Mouse (Mus musculus): Measurements from ENCODE around the gene Gm44973. TPM values are rescaled to one million over a fixed set of nuclear protein-coding genes. Genes with fewer than 3 reads are reported as not detected.
"Not testable (repeated sequence)": the region's sequence is repeated elsewhere in the genome, so short reads cannot be mapped to it uniquely, and the experiment has no call there.

The Gm44973 gene
- polyA plus RNA-seq, 1 experiment from 2014 or later: 0.72 TPM

DNA sequence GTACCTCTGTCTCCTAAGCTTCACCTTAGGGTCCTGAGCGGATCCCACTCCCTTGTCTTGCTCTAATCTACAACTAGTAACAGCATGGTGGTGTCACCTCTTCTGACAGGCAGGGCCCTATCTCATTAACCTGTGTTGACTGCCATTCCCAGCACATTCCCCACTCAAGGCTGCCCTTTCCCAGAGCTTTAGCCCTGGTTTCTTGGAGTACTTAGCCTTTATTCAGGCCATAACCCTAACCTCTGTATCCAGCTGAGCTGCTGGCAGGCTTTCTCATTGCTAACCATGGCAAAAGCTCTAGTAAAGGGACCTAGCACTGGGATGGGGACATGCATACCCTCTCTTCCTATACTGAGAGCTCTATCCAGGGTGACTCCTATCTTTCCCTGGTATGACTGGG, 43.3 kb downstream of the Gm44973 start:
- Histone ChIP-seq H3K9me3 (no peaks in the 10 kb centered on the region; the same call in 1 of the 2 replicates), H3K27ac (no peak overlapping the region), H3K36me3 (no peaks in the 10 kb centered on the region), H3K4me3 (no peak overlapping the region), H3K27me3 (ENCODE audit: insufficient read depth, poor library complexity, severe bottlenecking) (peaks cover 58% of the 10 kb centered on the region), H3K4me1 (peaks cover 29% of the 10 kb centered on the region)
- DNase-seq (ENCODE audit: low spot score): no peak
- 87% methylated on average over 1 of the region's 1 CpGs for WGBS

GRCm38 (mm10) chr7:5059421-5059820, 44.1 kb downstream of the Gm44973 start:
- DNase-seq (ENCODE audit: low spot score): no peak
- H3K4me1 ChIP-seq: peaks cover 28% of the 10 kb centered on the region
- H3K36me3 ChIP-seq: no peaks in the 10 kb centered on the region
- no peaks in the 10 kb centered on the region; the same call in 1 of the 2 replicates for H3K9me3 ChIP-seq
- H3K27me3 ChIP-seq (ENCODE audit: insufficient read depth, poor library complexity, severe bottlenecking): peaks cover 50% of the 10 kb centered on the region
- WGBS: 88% methylated on average over 12 of the region's 12 CpGs
- no peak overlapping the region for H3K27ac ChIP-seq
- H3K4me3 ChIP-seq: 0 out of 2 replicates have a peak overlapping the region, but pooled peaks have one; percentile 2

- 3% methylated on average over 27 of the region's 27 CpGs for WGBS
- no peaks in the 10 kb centered on the region for H3K36me3 ChIP-seq
- H3K4me3 ChIP-seq: peak overlapping the region; percentile 77
- DNase-seq (ENCODE audit: low spot score): peak; percentile 89
- H3K27ac ChIP-seq: peak overlapping the region; percentile 97
- peaks cover 42% of the 10 kb centered on the region for H3K27me3 ChIP-seq (ENCODE audit: insufficient read depth, poor library complexity, severe bottlenecking)
- no peaks in the 10 kb centered on the region; the same call in 1 of the 2 replicates for H3K9me3 ChIP-seq
- peaks cover 28% of the 10 kb centered on the region for H3K4me1 ChIP-seq
These were observed 45.0 kb downstream of the Gm44973 start for GRCm38 (mm10) chr7:5060239-5060731.

DNA sequence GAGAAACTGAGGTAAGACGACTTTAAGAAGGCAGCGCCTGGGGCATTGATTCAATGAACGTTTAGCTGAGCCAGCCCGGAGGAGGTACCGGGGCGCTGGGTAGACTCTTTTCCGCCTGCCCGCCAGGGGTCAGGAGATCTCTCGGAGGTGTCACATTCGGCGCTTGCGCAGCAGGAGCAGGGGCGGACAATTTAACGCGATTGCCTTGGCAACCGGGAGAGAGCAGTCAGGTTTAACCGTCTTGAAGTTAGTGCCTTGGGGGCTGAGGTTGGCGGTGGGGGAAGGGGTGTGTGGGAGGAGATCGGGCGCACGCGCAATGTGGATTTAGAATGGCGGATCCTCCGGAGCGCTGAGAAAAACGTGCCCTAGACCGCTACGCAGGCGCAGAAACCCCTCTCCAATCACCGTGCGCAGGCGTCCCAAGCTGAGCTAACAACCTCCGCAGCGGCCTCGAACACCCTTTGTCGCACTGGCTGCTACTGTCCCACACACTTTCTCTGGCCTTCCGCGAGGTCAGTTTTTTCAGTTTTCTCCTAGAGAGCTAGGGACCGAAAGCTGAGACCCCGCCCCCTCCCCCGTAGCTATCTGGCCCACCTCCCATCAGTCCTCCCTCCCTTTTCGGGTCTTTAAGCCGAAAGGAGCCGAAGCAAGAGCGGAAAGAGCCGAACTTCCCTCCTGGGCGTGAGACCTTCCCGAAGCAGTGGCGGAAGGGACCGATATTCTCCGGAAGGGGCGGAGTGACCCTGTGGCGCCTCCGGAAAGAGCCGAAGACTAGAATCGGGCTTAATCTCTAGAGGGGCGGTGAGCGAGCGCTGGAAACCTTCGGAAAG, 45.9 kb downstream of the Gm44973 start:
- H3K36me3 ChIP-seq: peaks cover 6% of the 10 kb centered on the region
- peak; percentile 98 for DNase-seq (ENCODE audit: low spot score)
- H3K4me3 ChIP-seq: peak overlapping the region; percentile 77
- H3K4me1 ChIP-seq: peaks cover 36% of the 10 kb centered on the region
- H3K27ac ChIP-seq: peak overlapping the region; percentile 97
- under 1% methylated on average over 60 of the region's 60 CpGs for whole genome bisulfite sequencing
- H3K9me3 ChIP-seq: no peaks in the 10 kb centered on the region; the same call in 1 of the 2 replicates
- H3K27me3 ChIP-seq (ENCODE audit: insufficient read depth, poor library complexity, severe bottlenecking): peaks cover 33% of the 10 kb centered on the region

DNA sequence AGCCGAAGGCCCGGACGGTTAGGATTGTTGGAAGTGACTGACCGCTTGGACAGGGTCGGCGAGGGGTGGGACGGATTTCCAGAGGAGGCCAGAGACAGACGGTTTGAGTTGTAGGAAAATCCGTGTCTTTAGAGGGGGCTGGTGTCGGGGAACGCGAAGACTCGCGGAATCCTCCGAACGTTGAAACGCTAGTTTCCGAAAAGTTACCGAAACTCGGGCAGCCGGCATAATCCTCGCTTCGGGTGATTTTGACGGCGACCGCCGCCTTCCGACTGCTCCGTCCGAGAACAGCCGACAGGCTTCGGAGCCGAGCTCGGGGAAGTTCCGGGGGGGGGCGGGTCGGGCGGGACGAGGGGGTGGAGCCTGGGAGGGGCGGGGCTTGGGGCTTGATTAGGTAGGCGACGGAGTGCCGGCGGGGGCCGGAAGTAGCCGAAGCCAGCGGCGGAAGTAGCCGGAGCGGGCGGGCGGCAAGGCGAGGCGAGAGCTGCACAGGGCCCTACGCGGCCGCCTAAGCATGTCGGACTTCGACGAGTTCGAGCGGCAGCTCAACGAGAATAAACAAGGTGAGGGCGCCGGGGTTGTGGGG, 46.6 kb downstream of the Gm44973 start, which contains the start of gene U2af2:
U2af2 (plus strand) TSS at position 370 of the 586 bp plus-strand sequence.
- H3K36me3 ChIP-seq: peaks cover 13% of the 10 kb centered on the region
- peaks cover 32% of the 10 kb centered on the region for H3K4me1 ChIP-seq
- H3K27me3 ChIP-seq (ENCODE audit: insufficient read depth, poor library complexity, severe bottlenecking): peaks cover 26% of the 10 kb centered on the region
- peak within 1 kb of the TSS; percentile 77 for H3K4me3 ChIP-seq
- peak within 1 kb of the TSS; percentile 97 for H3K27ac ChIP-seq
- no peaks in the 10 kb centered on the region; the same call in 1 of the 2 replicates for H3K9me3 ChIP-seq
- under 1% methylated on average over 64 of the region's 65 CpGs for WGBS
- DNase-seq (ENCODE audit: low spot score): peak; percentile 96

DNA sequence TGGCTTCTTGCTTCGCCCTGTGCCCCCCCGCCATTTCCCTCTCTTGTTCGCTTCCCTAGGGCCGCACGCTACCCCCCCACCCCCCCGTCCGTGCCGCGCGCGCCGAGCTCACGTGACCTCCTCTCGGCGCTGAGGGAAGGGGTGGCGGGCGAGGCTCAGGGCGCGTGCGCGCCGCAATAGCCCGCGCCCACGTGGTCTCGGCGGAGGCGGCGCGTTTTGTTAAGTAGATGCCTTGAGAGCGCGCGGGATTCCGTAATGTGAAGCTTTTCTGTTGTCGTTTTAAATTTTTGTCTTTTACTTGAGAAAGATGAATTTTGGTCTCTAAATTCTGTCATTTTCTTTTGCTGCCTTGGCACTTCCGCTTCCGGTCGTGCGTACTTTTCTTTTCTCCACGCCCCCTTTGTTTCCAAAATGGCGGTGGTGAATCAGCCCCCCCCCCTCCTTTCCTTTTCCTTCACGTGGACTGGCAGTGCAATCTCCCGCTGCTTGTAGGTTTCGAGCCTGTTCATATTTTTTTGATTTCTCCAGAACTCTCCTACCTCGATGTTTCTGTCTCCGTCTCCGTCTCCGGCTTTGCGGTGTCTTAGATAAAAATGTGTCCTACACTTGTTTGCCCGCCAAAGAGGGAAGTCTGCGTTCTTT, 47.2 kb downstream of the Gm44973 start:
- H3K27me3 ChIP-seq (ENCODE audit: insufficient read depth, poor library complexity, severe bottlenecking): peaks cover 20% of the 10 kb centered on the region
- peak overlapping the region; percentile 97 for H3K27ac ChIP-seq
- H3K4me3 ChIP-seq: peak overlapping the region; percentile 77
- H3K4me1 ChIP-seq: peaks cover 29% of the 10 kb centered on the region
- no peaks in the 10 kb centered on the region; the same call in 1 of the 2 replicates for H3K9me3 ChIP-seq
- peak; percentile 90 for DNase-seq (ENCODE audit: low spot score)
- under 1% methylated on average over 51 of the region's 51 CpGs for WGBS
- H3K36me3 ChIP-seq: peaks cover 19% of the 10 kb centered on the region

DNA sequence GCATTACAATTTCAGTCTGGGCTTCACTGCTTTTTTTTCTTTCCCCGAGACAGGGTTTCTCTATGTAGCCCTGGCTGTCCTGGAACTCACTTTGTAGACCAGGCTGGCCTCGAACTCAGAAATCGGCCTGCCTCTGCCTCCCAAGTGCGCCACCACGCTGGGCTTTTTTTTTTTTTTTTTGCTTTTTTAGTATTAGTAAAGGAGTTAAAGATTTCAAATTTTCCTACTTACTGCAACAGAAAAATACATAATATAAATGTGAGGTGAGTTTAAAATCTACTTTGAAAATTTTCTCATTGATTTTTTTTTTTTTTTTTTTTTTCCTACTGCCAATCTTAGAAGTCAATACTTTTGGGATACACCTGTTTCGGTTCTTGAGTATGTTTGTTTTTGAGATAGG, 49.6 kb downstream of the Gm44973 start:
- Histone ChIP-seq H3K27ac (no peak overlapping the region), H3K36me3 (peaks cover 43% of the 10 kb centered on the region), H3K9me3 (no peaks in the 10 kb centered on the region; the same call in 1 of the 2 replicates), H3K27me3 (ENCODE audit: insufficient read depth, poor library complexity, severe bottlenecking) (no peaks in the 10 kb centered on the region), H3K4me3 (no peak overlapping the region), H3K4me1 (peaks cover 27% of the 10 kb centered on the region)
- no peak for DNase-seq (ENCODE audit: low spot score)
- WGBS: 89% methylated on average over 6 of the region's 6 CpGs

- 75% methylated on average over 1 of the region's 1 CpGs for WGBS
- Histone ChIP-seq H3K4me1 (no peaks in the 10 kb centered on the region), H3K9me3 (no peaks in the 10 kb centered on the region), H3K4me3 (no peak overlapping the region), H3K27me3 (ENCODE audit: insufficient read depth, poor library complexity, severe bottlenecking) (no peaks in the 10 kb centered on the region), H3K36me3 (peaks cover 98% of the 10 kb centered on the region), H3K27ac (no peak overlapping the region)
- no peak for DNase-seq (ENCODE audit: low spot score)
These were observed 58.3 kb downstream of the Gm44973 start for GRCm38 (mm10) chr7:5073586-5073985.

DNA sequence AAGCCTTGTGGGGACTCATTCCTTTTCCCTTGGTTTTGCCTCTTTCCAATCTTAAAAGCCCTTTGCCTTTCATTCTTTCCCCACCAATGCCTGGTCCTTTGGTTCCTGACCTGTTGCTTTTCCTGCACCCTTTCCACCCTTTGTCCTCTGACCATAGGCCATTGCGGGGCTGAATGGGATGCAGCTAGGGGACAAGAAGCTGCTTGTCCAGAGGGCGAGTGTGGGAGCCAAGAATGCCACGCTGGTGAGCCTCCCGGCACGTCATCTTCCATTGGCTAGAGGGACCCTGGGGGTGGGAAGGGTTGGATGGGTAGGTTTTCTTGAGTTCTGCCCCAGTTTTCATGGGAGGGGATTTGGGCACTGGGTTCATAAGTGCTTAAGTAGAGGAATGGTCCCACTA, 59.7 kb downstream of the Gm44973 start:
- 97% methylated on average over 5 of the region's 5 CpGs for WGBS
- Histone ChIP-seq H3K27ac (no peak overlapping the region), H3K9me3 (no peaks in the 10 kb centered on the region), H3K4me3 (no peak overlapping the region), H3K27me3 (ENCODE audit: insufficient read depth, poor library complexity, severe bottlenecking) (no peaks in the 10 kb centered on the region), H3K4me1 (no peaks in the 10 kb centered on the region), H3K36me3 (peaks cover 91% of the 10 kb centered on the region)
- no peak for DNase-seq (ENCODE audit: low spot score)

DNA sequence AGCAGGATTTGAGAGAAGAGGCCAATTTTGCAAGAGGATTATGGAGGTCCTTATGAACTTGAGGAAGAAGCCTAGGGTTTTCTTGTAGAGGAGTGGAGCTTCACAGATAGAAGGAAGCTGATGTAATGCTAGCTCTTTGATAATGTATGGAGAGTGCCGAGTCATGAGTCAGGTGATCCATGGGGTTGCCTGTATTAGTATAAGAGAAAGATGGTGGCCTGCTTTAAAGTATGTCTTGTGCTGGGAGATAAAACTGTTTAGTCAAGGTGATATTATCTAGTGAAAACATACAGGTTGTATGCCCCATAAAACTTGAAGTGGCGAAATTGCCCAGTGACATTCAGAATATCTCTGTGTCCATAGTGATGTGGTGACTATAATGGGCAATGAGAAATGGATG, 61.6 kb downstream of the Gm44973 start:
- Histone ChIP-seq H3K4me1 (peaks cover 12% of the 10 kb centered on the region), H3K4me3 (no peak overlapping the region), H3K9me3 (no peaks in the 10 kb centered on the region), H3K27me3 (ENCODE audit: insufficient read depth, poor library complexity, severe bottlenecking) (no peaks in the 10 kb centered on the region), H3K27ac (no peak overlapping the region), H3K36me3 (peaks cover 73% of the 10 kb centered on the region)
- WGBS: 79% methylated on average over 2 of the region's 2 CpGs
- DNase-seq (ENCODE audit: low spot score): no peak

DNA sequence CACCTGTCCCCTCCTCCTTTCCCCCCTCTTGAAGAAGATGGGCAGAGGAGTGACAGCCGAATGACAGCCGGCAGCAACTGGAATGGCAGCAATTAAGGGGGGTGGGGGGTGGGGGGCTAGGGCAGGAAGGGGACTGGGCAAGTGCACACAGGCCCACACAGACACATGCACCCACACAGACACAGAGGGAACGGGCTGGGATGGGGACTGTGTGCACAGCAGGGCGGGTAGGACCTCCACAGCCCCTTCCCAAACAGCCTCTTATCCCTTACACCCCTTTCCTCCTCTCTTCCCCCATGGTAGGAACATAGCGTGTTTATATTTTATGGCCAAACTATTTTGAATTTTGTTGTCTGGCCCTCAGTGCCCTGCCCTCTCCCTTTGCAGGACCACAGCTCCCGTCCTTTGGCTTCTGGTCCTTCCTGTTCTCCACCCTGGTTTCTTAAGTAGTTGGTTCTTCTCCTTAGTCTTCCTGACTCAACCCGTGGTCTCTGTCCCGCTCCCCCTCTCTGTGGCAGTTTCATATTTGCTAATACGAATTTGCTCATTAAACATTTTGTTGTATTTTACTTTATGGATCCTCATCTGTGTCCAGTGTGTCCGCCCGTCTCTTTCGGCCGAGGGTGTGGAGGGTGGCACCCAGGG, 64.2 kb downstream of the Gm44973 start:
- Histone ChIP-seq H3K36me3 (peaks cover 66% of the 10 kb centered on the region), H3K27ac (peak overlapping the region; percentile 98), H3K4me1 (peaks cover 17% of the 10 kb centered on the region), H3K4me3 (peak overlapping the region; percentile 98)
- DNase-seq (ENCODE audit: low spot score); H3K27me3 ChIP-seq (ENCODE audit: insufficient read depth, poor library complexity, severe bottlenecking); H3K9me3 ChIP-seq: not testable (repeated sequence)
- WGBS: 58% methylated on average over 10 of the region's 13 CpGs

- peak; percentile 97 for DNase-seq (ENCODE audit: low spot score)
- Histone ChIP-seq H3K9me3 (no peaks in the 10 kb centered on the region), H3K36me3 (peaks cover 66% of the 10 kb centered on the region), H3K4me3 (peak within 1 kb of the TSS; percentile 98), H3K27ac (peak within 1 kb of the TSS; percentile 98), H3K27me3 (ENCODE audit: insufficient read depth, poor library complexity, severe bottlenecking) (no peaks in the 10 kb centered on the region), H3K4me1 (peaks cover 19% of the 10 kb centered on the region)
- under 1% methylated on average over 81 of the region's 81 CpGs for WGBS
These were observed 64.9 kb downstream of the Gm44973 start, which contains the start of gene Epn1 for GRCm38 (mm10) chr7:5080010-5080751. TSS of gene Epn1 (plus strand) at chr7:5080235.
